ENCODE assay signal across 22 mouse cellular contexts in the genomic region with DNA sequence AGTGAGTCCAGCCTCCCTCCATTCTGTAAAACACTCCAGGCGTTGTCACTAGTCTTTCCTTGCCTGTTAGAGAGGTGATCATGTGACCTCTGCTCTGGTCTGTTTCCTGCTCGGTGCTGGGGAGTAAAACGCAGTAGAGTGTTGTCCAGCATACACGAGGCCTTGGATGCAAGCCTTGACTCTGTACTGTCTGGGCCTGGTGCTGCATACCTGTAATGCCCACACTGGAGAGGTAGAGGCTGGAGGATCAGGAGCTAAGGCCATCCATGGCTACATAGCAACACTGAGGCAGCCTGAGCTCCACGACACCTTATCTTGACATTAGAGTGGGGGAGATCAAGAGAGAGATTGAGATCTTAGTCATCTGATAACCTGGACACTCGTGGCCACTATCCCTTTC. TPM values are rescaled to one million over a fixed set of nuclear protein-coding genes. Genes with fewer than 3 reads are reported as not detected.
A peak's percentile ranks its signal among the peaks of the same experiment; 100 is the strongest.
DNase-seq lines count a peak whose midpoint lies in the region; ATAC-seq lines count a peak whose summit lies in the region.
"Had no signal": no experiment of that assay in that cellular context is flagged by ENCODE, and none has a peak within 500 bp of the region (broad histone marks: within the 10 kb centered on the region; RNA-seq: fewer than 3 reads in every experiment).

No protein-coding gene starts in this region.

- no peak overlapping the region for H3K9ac ChIP-seq in kidney, embryonic 16.5 days (replicated peaks; ENCODE audit: low read length)
- no peak overlapping the region for H3K9ac ChIP-seq in liver, embryonic 15.5 days
- H3K9ac ChIP-seq: embryonic facial prominence, embryonic 13.5 days; forebrain, embryonic 12.5 days; hindbrain, embryonic 12.5 days had no signal

- no peak overlapping the region for H3K4me2 ChIP-seq in kidney, embryonic 16.5 days (replicated peaks; ENCODE audit: low read depth, low read length)
- H3K4me2 ChIP-seq in liver, embryonic 15.5 days = no peak overlapping the region
- H3K4me2 ChIP-seq: embryonic facial prominence, embryonic 13.5 days; forebrain, embryonic 12.5 days; hindbrain, embryonic 12.5 days had no signal

- 0 out of 2 replicates have a peak overlapping the region, but pooled peaks have one; percentile 43 for H3K27ac ChIP-seq in heart, embryonic 10.5 days
- no peak overlapping the region for H3K27ac ChIP-seq in kidney, embryonic 16.5 days (ENCODE audit: low read length)
- H3K27ac ChIP-seq in limb, embryonic 10.5 days = peak overlapping the region; percentile 56; the same call in 1 of the 2 replicates
- H3K27ac ChIP-seq in liver, embryonic 15.5 days (replicated peaks) = no peak overlapping the region
- H3K27ac ChIP-seq: embryonic facial prominence, embryonic 13.5 days; forebrain, embryonic 12.5 days; hindbrain, embryonic 12.5 days had no signal

- no peak for DNase-seq in heart, embryonic 10.5 days (ENCODE audit: low spot score)
- DNase-seq in heart, adult 18-20 months = no peak
- no peak for DNase-seq in kidney, postnatal 14 days
- DNase-seq in limb, embryonic 10.5 days (ENCODE audit: low spot score) = no peak
- DNase-seq in MN1 (ENCODE audit: low spot score) = no peak
- DNase-seq: adrenal gland, adult 2 months; adrenal gland, postnatal 36 days; cerebellum, adult 8-10 months; cerebellum, postnatal 14 days; embryo, embryonic 11 days; gastrocnemius, postnatal 10 days; heart, postnatal 4 days had no signal

- peaks cover 8% of the 10 kb centered on the region; the same call in 1 of the 2 replicates for H3K27me3 ChIP-seq in heart, embryonic 10.5 days (ENCODE audit: insufficient read depth, poor library complexity, severe bottlenecking)
- H3K27me3 ChIP-seq in kidney, embryonic 16.5 days (ENCODE audit: insufficient read depth, low read length) = no peaks in the 10 kb centered on the region
- no peaks in the 10 kb centered on the region for H3K27me3 ChIP-seq in limb, embryonic 10.5 days (ENCODE audit: low read depth, poor library complexity, severe bottlenecking)
- H3K27me3 ChIP-seq in liver, embryonic 15.5 days = no peaks in the 10 kb centered on the region
- H3K27me3 ChIP-seq: CH12.LX; embryonic facial prominence, embryonic 13.5 days; forebrain, embryonic 12.5 days; hindbrain, embryonic 12.5 days had no signal

- 46% methylated on average over 6 of the region's 6 CpGs for WGBS in heart, embryonic 10.5 days
- 49% methylated on average over 6 of the region's 6 CpGs for WGBS in kidney, embryonic 16.5 days
- 76% methylated on average over 6 of the region's 6 CpGs for WGBS in limb, embryonic 10.5 days
- 38% methylated on average over 6 of the region's 6 CpGs for WGBS in liver, embryonic 15.5 days (ENCODE audit: insufficient replicate concordance)

- H3K4me1 ChIP-seq in heart, embryonic 10.5 days = peaks cover 43% of the 10 kb centered on the region
- peaks cover 23% of the 10 kb centered on the region for H3K4me1 ChIP-seq in kidney, embryonic 16.5 days (ENCODE audit: insufficient read depth, low read length)
- peaks cover 22% of the 10 kb centered on the region for H3K4me1 ChIP-seq in limb, embryonic 10.5 days
- H3K4me1 ChIP-seq in liver, embryonic 15.5 days (replicated peaks) = peaks cover 21% of the 10 kb centered on the region

- H3K9me3 ChIP-seq in heart, embryonic 10.5 days = no peaks in the 10 kb centered on the region
- H3K9me3 ChIP-seq in kidney, embryonic 16.5 days (ENCODE audit: low read length) = no peaks in the 10 kb centered on the region
- no peaks in the 10 kb centered on the region for H3K9me3 ChIP-seq in limb, embryonic 10.5 days (replicated peaks)
- H3K9me3 ChIP-seq in liver, embryonic 15.5 days (replicated peaks) = no peaks in the 10 kb centered on the region
- H3K9me3 ChIP-seq: embryonic facial prominence, embryonic 13.5 days; forebrain, embryonic 12.5 days; hindbrain, embryonic 12.5 days had no signal

- no peak overlapping the region for H3K4me3 ChIP-seq in heart, embryonic 10.5 days
- H3K4me3 ChIP-seq in kidney, embryonic 16.5 days (ENCODE audit: low read length) = no peak overlapping the region
- H3K4me3 ChIP-seq in limb, embryonic 10.5 days = no peak overlapping the region
- no peak overlapping the region for H3K4me3 ChIP-seq in liver, embryonic 15.5 days (replicated peaks)
- H3K4me3 ChIP-seq: embryonic facial prominence, embryonic 13.5 days; forebrain, embryonic 12.5 days; hindbrain, embryonic 12.5 days had no signal

- peak; percentile 12; the same call in 1 of the 2 replicates for ATAC-seq in kidney, embryonic 16.5 days (ENCODE audit: low FRiP score, low TSS enrichment)
- 0 out of 2 replicates have a peak, but pooled peaks have one; percentile 13 for ATAC-seq in liver, embryonic 15.5 days (ENCODE audit: insufficient read depth)
- no peak for ATAC-seq in megakaryocyte-erythroid progenitor cell, adult 5-6 weeks (replicated peaks; ENCODE audit: low FRiP score, low TSS enrichment, poor library complexity, severe bottlenecking)
- ATAC-seq: forebrain, embryonic 16.5 days; hindbrain, embryonic 16.5 days; inflammation-experienced regulatory T-cells, adult 6 months had no signal

- H3K36me3 ChIP-seq in heart, embryonic 10.5 days = peaks cover 3% of the 10 kb centered on the region; the same call in 1 of the 2 replicates
- H3K36me3 ChIP-seq in kidney, embryonic 16.5 days (ENCODE audit: insufficient read depth, low read length) = no peaks in the 10 kb centered on the region
- H3K36me3 ChIP-seq in limb, embryonic 10.5 days = no peaks in the 10 kb centered on the region; the same call in 1 of the 2 replicates
- no peaks in the 10 kb centered on the region for H3K36me3 ChIP-seq in liver, embryonic 15.5 days (replicated peaks)
- H3K36me3 ChIP-seq: embryonic facial prominence, embryonic 13.5 days had no signal

RNA-seq across cellular contexts. Expression of a gene that starts 44.2 kb away (rescaled TPM):
- polyA plus RNA-seq in heart, embryonic 10.5 days (2016; fragmentation: Nextera tagmentation; extraction: Ambion mirVana) = 5.5 and 6.8 TPM in 2 replicates
- total RNA-seq in heart, adult 18-20 months (2021) = 1 to 10 TPM; 1.6 TPM
- polyA plus RNA-seq in kidney, embryonic 16.5 days (2015; fragmentation: Nextera tagmentation; extraction: Ambion mirVana) = 12.4 and 16.2 TPM in 2 replicates
- polyA plus RNA-seq in limb, embryonic 10.5 days (2016; fragmentation: Nextera tagmentation; extraction: Ambion mirVana) = 5.4 and 6.6 TPM in 2 replicates
- 0.98 and 1.3 TPM in 2 replicates for polyA plus RNA-seq in liver, embryonic 15.5 days (2015; fragmentation: Nextera tagmentation; extraction: Ambion mirVana)
- 0.07 and 0.84 TPM in 2 replicates for total RNA-seq in megakaryocyte-erythroid progenitor cell, adult 5-6 weeks (2014; fragmentation: Nextera tagmentation)
- not detected in 2 replicates for total RNA-seq in megakaryocyte-erythroid progenitor cell, adult 5-6 weeks (2017)
- total RNA-seq: CH12.LX had no signal

Comparison
In these comparisons a context has a peak if more than half of its experiments do, and no peak if none do; other contexts are left out.
1. H3K27ac ChIP-seq: peak in heart, embryonic 10.5 days (single experiment) and limb, embryonic 10.5 days (single experiment); none in kidney, embryonic 16.5 days (single experiment) and liver, embryonic 15.5 days (single experiment).